Mouse (Mus musculus) ES-Bruce4 (cell line): ENCODE results near the gene Myef2. TPM values are rescaled to one million over a fixed set of nuclear protein-coding genes. Genes with fewer than 3 reads are reported as not detected.

Experiments
- H3K27ac ChIP-seq: 2 replicates; pipeline ENCODE4 v1.5.1; 2012; ENCODE audit warnings: low read length, inconsistent platforms; ENCODE audit not compliant: insufficient read depth
- H3K27me3 ChIP-seq: 2 replicates; pipeline ENCODE4 v1.6.1; 2012; ENCODE audit warnings: mild to moderate bottlenecking, low read length, inconsistent platforms; ENCODE audit not compliant: control insufficient read depth, poor library complexity, insufficient read depth, severe bottlenecking
- H3K36me3 ChIP-seq: 2 replicates; pipeline ENCODE4 v1.6.1; 2012; ENCODE audit warnings: inconsistent platforms, mild to moderate bottlenecking, low read length, moderate library complexity; ENCODE audit not compliant: control insufficient read depth, poor library complexity, insufficient read depth, severe bottlenecking
- H3K4me1 ChIP-seq: one replicate; pipeline ENCODE4 v1.8.1; 2011; ENCODE audit warnings: low read length; ENCODE audit not compliant: control insufficient read depth, insufficient read depth
- H3K4me3 ChIP-seq: 2 replicates; pipeline ENCODE4 v1.5.1; 2011; ENCODE audit warnings: low read depth, mild to moderate bottlenecking, low read length
- H3K9ac ChIP-seq: 2 replicates; pipeline ENCODE4 v1.6.1; 2012; ENCODE audit warnings: low read depth, mild to moderate bottlenecking, inconsistent platforms; ENCODE audit not compliant: poor library complexity, severe bottlenecking
- H3K9me3 ChIP-seq: replicated peaks from 2 replicates; pipeline ENCODE4 v1.6.1; 2012; ENCODE audit warnings: mild to moderate bottlenecking, low read length, inconsistent platforms; ENCODE audit not compliant: control insufficient read depth, poor library complexity, insufficient read depth, severe bottlenecking
- CTCF ChIP-seq: IDR thresholded peaks from one replicate; pipeline ENCODE4 v1.8.1; 2011; ENCODE audit warnings: low read depth, low read length
- EP300 ChIP-seq: IDR thresholded peaks from 2 replicates; pipeline ENCODE4 v1.6.1; 2011; ENCODE audit warnings: low read depth, low read length; ENCODE audit not compliant: insufficient read depth
- POLR2A ChIP-seq: IDR thresholded peaks from one replicate; pipeline ENCODE4 v1.8.1; 2011; ENCODE audit warnings: low read length; ENCODE audit not compliant: insufficient read depth
- polyA plus RNA-seq: library from polyadenylated mRNA; stranded (reverse); fragments of >200 nt; gene quantifications from 2 replicates; pipeline ENCODE4 v1.2.4, GENCODE M21; 2011; ENCODE audit warnings: low read depth; ENCODE audit not compliant: missing spikeins, insufficient read depth, insufficient read length

Gene Myef2
- polyA plus RNA-seq, 1 experiment = 192 TPM

GRCm38 (mm10) chr2:125136846-125137245 is 13.4 kb upstream of the Myef2 start:
- TF ChIP-seq CTCF = no peak
- H3K4me1 ChIP-seq = peaks cover 3% of the 10 kb centered on the region
- no peaks in the 10 kb centered on the region for H3K9me3 ChIP-seq
- H3K4me3 ChIP-seq = no peak overlapping the region
- no peaks in the 10 kb centered on the region; the same call in 1 of the 2 replicates for H3K27me3 ChIP-seq
- no peaks in the 10 kb centered on the region for H3K36me3 ChIP-seq
- H3K9ac ChIP-seq = no peak overlapping the region; the same call in 1 of the 2 replicates
- no peak overlapping the region for H3K27ac ChIP-seq

GRCm38 (mm10) chr2:125135903-125136811 is 12.7 kb upstream of the Myef2 start, which contains the start of gene Ctxn2:
Gene Ctxn2, plus strand, starts transcription at chr2:125136692.
- H3K36me3 ChIP-seq = no peaks in the 10 kb centered on the region
- peak within 1 kb of the TSS; percentile 35 for H3K4me3 ChIP-seq
- no peak within 1 kb of the TSS for H3K27ac ChIP-seq
- TF ChIP-seq CTCF = no peak
- TF ChIP-seq EP300 = no peak
- TF ChIP-seq POLR2A = no peak
- no peak within 1 kb of the TSS; the same call in 1 of the 2 replicates for H3K9ac ChIP-seq
- peaks cover 3% of the 10 kb centered on the region for H3K4me1 ChIP-seq
- H3K9me3 ChIP-seq = no peaks in the 10 kb centered on the region
- H3K27me3 ChIP-seq = no peaks in the 10 kb centered on the region; the same call in 1 of the 2 replicates

GRCm38 (mm10) chr2:125134113-125134512 is 10.7 kb upstream of the Myef2 start:
- H3K9me3 ChIP-seq = no peaks in the 10 kb centered on the region
- H3K4me3 ChIP-seq = no peak overlapping the region
- H3K27me3 ChIP-seq = no peaks in the 10 kb centered on the region; the same call in 1 of the 2 replicates
- peaks cover 3% of the 10 kb centered on the region for H3K4me1 ChIP-seq
- H3K27ac ChIP-seq = no peak overlapping the region
- no peaks in the 10 kb centered on the region for H3K36me3 ChIP-seq
- H3K9ac ChIP-seq = no peak overlapping the region
- TF ChIP-seq POLR2A = no peak
- 0 out of 2 replicates have a peak, but pooled peaks have one; percentile 43 for TF ChIP-seq EP300

- TF ChIP-seq EP300 = no peak
- no peak for TF ChIP-seq CTCF
- TF ChIP-seq POLR2A = no peak
- no peaks in the 10 kb centered on the region for H3K27me3 ChIP-seq
- H3K27ac ChIP-seq = no peak overlapping the region
- H3K9me3 ChIP-seq = no peaks in the 10 kb centered on the region
- H3K9ac ChIP-seq = no peak overlapping the region
- H3K4me1 ChIP-seq = no peaks in the 10 kb centered on the region
- H3K36me3 ChIP-seq = no peaks in the 10 kb centered on the region
- H3K4me3 ChIP-seq = no peak overlapping the region
Measured at GRCm38 (mm10) chr2:125126792-125127191, 3.3 kb upstream of the Myef2 start.

GRCm38 (mm10) chr2:125125824-125126223 is 2.4 kb upstream of the Myef2 start:
- Histone ChIP-seq H3K27me3 (no peaks in the 10 kb centered on the region), H3K36me3 (peaks cover 3% of the 10 kb centered on the region; the same call in 1 of the 2 replicates), H3K4me3 (no peak overlapping the region), H3K4me1 (no peaks in the 10 kb centered on the region), H3K27ac (no peak overlapping the region), H3K9me3 (no peaks in the 10 kb centered on the region), H3K9ac (no peak overlapping the region)
- TF ChIP-seq EP300 (no peak), CTCF (no peak), POLR2A (no peak)
